Mouse (Mus musculus) macrophage (primary cell): ENCODE results near the gene Glud1. TPM values are rescaled to one million over a fixed set of nuclear protein-coding genes. Genes with fewer than 3 reads are reported as not detected.

Experiments
- H3K27ac ChIP-seq: fragments of 350-480 bp; formaldehyde crosslinking; 2 replicates; pipeline ENCODE4 v1.9.0; 2021
- H3K36me3 ChIP-seq: fragments of 350-480 bp; formaldehyde crosslinking; 2 replicates; pipeline ENCODE4 v1.9.0; 2021; ENCODE audit errors: inconsistent target
- H3K4me3 ChIP-seq: fragments of 350-480 bp; formaldehyde crosslinking; 2 replicates; pipeline ENCODE4 v1.9.0; 2021; ENCODE audit errors: inconsistent target
- H3K79me2 ChIP-seq: fragments of 350-480 bp; formaldehyde crosslinking; 2 replicates; pipeline ENCODE4 v1.9.0; 2021; ENCODE audit errors: inconsistent target
- WGBS: methylation state at CpG from one replicate; pipeline ENCODE4 v1.1.7; 2026; ENCODE audit warnings: inconsistent platforms; ENCODE audit not compliant: missing documents; 5-methylcytosine and 5-hydroxymethylcytosine counted together
- polyA plus RNA-seq: library from polyadenylated mRNA; stranded (reverse); fragments of 250-400 nt; gene quantifications from 3 replicates; pipeline ENCODE4 v1.2.4, GENCODE M21; 2018; ENCODE audit warnings: inconsistent platforms

Gene Glud1
- polyA plus RNA-seq, 1 experiment from 2014 or later = 110 TPM

DNA sequence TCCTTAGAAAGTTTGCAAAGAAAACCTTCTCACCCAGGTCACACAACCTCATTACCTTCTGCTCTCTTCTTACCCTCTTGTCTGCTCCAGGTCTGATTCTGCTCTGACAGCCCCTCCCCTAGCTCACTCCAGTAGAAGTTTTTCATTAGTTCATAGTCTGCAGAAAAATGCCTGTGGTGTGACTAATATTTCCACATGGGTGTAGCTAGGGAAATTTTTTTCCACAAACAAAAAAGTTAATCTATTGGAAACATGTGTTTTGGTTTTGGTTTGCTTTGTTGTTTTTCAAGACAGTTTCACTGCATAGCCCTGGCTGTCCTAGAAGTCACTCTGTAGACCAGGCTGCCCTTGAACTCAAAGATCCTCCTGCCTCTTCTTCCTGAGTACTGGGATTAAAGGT is 7.6 kb downstream of the Glud1 start:
- Histone ChIP-seq H3K36me3 (peaks cover 17% of the 10 kb centered on the region), H3K27ac (no peak overlapping the region), H3K4me3 (no peak overlapping the region), H3K79me2 (peaks cover 91% of the 10 kb centered on the region)

DNA sequence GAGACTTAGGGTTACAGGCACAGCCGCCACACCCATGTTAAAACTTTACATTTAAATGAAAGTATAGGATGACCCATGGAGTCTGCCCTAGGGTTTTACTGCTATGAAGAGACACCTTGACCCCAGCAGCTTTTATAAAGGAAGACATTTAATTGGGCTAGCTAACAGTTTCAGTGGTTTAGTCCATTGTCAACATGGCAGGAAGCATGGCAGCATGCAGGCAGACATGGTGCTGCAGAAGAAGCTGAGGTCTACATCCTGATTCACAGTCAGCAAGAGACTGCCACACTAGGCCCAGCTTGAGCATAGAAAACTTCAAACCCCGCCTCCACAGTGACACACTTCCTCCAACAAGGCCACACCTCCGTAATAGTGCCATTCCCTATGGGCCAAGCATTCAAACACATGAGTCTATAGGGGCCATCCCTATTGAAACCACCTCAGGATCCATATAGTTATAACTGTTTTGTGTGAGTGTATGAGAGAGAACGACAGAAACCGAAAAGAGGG is 13.1 kb downstream of the Glud1 start:
- Histone ChIP-seq H3K27ac (no peak overlapping the region), H3K4me3 (no peak overlapping the region), H3K36me3 (peaks cover 57% of the 10 kb centered on the region), H3K79me2 (peaks cover 71% of the 10 kb centered on the region)
- WGBS = 99% methylated on average over 5 of the region's 5 CpGs

DNA sequence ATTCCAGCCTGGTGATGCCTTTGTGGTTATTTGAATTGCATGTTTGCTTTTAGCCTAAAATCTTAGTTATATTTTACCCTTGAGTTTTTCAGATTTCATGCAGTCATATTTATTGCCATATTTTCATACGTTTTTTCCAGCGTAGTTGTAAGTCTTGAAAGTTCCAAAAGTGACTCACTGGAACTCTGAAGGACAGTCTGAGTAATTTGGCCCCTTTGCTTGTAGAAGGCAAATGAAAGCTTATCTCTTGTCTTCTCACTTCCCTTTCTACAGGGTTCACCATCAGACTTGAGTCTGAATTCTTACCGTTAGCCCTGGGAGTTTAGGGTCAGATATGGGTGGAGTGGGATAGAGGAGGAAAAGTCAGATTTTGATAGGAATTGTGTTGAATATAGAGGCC is 16.1 kb downstream of the Glud1 start:
- H3K79me2 ChIP-seq = peaks cover 41% of the 10 kb centered on the region
- no peak overlapping the region for H3K4me3 ChIP-seq
- H3K36me3 ChIP-seq = peaks cover 69% of the 10 kb centered on the region
- 94% methylated on average over 3 of the region's 3 CpGs for WGBS
- H3K27ac ChIP-seq = no peak overlapping the region

DNA sequence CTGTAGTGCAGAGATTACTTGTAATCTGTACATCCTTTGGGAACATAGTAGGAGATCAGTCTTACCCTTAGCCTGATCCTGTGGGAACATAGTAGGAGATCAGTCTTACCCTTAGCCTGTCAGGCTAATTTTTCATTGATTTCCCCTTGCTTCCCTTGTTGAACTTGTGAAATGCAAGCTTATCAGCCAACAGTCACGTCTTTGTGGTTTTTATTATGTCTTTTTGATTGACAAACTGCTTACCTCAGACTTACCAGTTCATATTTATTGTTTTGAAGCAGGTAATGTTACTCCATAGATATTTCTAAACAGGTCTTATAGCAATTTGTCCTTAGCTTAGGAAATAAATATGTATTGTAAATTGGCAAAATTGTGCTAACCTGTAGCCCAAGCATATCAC is 17.1 kb downstream of the Glud1 start:
- no peak overlapping the region for H3K27ac ChIP-seq
- peaks cover 76% of the 10 kb centered on the region for H3K36me3 ChIP-seq
- peaks cover 39% of the 10 kb centered on the region; the same call in 1 of the 2 replicates for H3K79me2 ChIP-seq
- H3K4me3 ChIP-seq = no peak overlapping the region
- WGBS = 44% methylated on average over 1 of the region's 1 CpGs

DNA sequence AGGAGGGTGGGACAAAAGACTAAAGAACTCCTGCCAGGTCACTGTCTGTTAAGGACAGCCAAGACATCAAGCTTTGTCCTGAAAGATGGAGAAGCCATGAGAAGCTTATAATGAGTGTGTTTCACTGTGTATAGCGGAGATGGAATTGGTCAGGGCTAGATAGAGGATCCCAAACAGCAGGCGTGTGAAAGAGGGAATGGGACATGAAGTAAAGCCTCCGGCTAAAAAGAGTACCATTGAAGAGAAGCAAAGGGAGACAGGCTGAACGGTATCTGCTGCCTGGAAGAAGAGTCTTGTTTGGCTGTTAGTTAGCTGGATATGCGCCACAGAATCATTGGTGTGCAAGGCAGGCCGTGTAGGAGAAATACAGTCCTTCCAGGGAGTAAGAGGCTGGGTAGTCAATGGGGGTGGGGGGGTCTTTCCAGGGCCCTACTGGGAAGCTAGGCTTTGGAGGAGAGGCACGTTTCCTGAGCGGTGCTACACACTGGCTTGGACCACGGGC is 20.2 kb downstream of the Glud1 start:
- Histone ChIP-seq H3K36me3 (peaks cover 81% of the 10 kb centered on the region), H3K79me2 (peaks cover 16% of the 10 kb centered on the region; the same call in 1 of the 2 replicates), H3K27ac (no peak overlapping the region), H3K4me3 (no peak overlapping the region)
- WGBS = 93% methylated on average over 9 of the region's 9 CpGs

GRCm38 (mm10) chr14:34331886-34332285 is 21.4 kb downstream of the Glud1 start:
- peaks cover 5% of the 10 kb centered on the region; the same call in 1 of the 2 replicates for H3K79me2 ChIP-seq
- no peak overlapping the region for H3K27ac ChIP-seq
- H3K36me3 ChIP-seq = peaks cover 89% of the 10 kb centered on the region
- WGBS = 92% methylated on average over 3 of the region's 3 CpGs
- no peak overlapping the region for H3K4me3 ChIP-seq

DNA sequence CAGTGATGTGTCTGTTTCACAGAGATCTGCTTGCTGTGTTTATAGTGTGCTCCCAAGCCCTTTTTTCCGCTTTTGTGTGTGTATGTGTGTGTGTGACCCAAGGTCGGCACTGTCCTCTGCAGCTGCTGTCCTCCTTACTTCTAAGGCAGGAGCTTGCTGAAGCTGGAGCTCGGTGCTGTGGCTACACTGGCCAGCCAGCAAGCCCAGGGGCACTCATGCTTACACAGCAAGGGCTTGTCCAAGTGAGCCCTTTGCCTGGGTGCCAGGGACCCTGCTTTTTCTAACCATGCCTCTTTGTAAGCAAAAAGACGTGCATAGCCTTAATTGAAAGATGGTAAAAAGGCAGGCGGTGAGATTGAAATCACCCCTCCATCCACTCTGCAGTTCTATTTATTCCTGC is 21.9 kb downstream of the Glud1 start:
- H3K27ac ChIP-seq = no peak overlapping the region
- peaks cover 85% of the 10 kb centered on the region for H3K36me3 ChIP-seq
- H3K79me2 ChIP-seq = peaks cover under 1% of the 10 kb centered on the region; the same call in 1 of the 2 replicates
- WGBS = 93% methylated on average over 5 of the region's 5 CpGs
- H3K4me3 ChIP-seq = no peak overlapping the region

- no peak overlapping the region for H3K4me3 ChIP-seq
- H3K79me2 ChIP-seq = no peaks in the 10 kb centered on the region
- H3K36me3 ChIP-seq = peaks cover 74% of the 10 kb centered on the region
- WGBS = 90% methylated on average over 1 of the region's 1 CpGs
- no peak overlapping the region for H3K27ac ChIP-seq
Measured at GRCm38 (mm10) chr14:34339446-34339845, 28.9 kb downstream of the Glud1 start.

DNA sequence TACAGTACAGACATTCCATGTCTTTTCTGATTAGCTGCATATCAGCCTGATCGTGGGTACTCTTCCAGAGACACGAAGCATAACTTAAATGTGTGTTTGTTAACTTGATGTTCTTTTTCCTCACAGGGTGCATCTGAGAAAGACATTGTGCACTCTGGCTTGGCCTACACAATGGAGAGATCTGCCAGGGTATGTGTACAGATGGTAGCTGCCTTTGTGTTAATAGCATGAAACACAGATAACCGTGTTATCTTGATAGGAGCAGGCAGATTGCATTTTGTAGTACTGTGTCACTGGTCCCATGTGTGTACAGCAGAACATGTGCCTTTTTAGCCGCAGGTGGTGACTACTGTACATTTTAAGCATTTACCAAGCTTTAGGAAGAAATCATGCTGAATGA is 31.5 kb downstream of the Glud1 start:
- Histone ChIP-seq H3K36me3 (peaks cover 52% of the 10 kb centered on the region), H3K4me3 (no peak overlapping the region), H3K27ac (no peak overlapping the region), H3K79me2 (no peaks in the 10 kb centered on the region)
- WGBS = 95% methylated on average over 4 of the region's 4 CpGs

- Histone ChIP-seq H3K79me2 (no peaks in the 10 kb centered on the region), H3K27ac (peak overlapping the region; percentile 7; the same call in 1 of the 2 replicates), H3K36me3 (peaks cover 44% of the 10 kb centered on the region), H3K4me3 (no peak overlapping the region)
- 36% methylated on average over 4 of the region's 4 CpGs for WGBS
Measured at GRCm38 (mm10) chr14:34343078-34343477, 32.6 kb downstream of the Glud1 start.

GRCm38 (mm10) chr14:34344361-34344760 is 33.8 kb downstream of the Glud1 start:
- Histone ChIP-seq H3K27ac (no peak overlapping the region), H3K79me2 (no peaks in the 10 kb centered on the region), H3K36me3 (peaks cover 33% of the 10 kb centered on the region), H3K4me3 (no peak overlapping the region)
- WGBS = 95% methylated on average over 5 of the region's 5 CpGs

- peaks cover 20% of the 10 kb centered on the region; the same call in 1 of the 2 replicates for H3K36me3 ChIP-seq
- no peaks in the 10 kb centered on the region for H3K79me2 ChIP-seq
- no peak overlapping the region for H3K27ac ChIP-seq
- H3K4me3 ChIP-seq = no peak overlapping the region
- WGBS = 86% methylated on average over 12 of the region's 12 CpGs
Measured at GRCm38 (mm10) chr14:34345771-34346566, 35.4 kb downstream of the Glud1 start.

GRCm38 (mm10) chr14:34347084-34347483 is 36.6 kb downstream of the Glud1 start:
- H3K36me3 ChIP-seq = peaks cover 12% of the 10 kb centered on the region; the same call in 1 of the 2 replicates
- no peak overlapping the region for H3K4me3 ChIP-seq
- no peak overlapping the region for H3K27ac ChIP-seq
- WGBS = 94% methylated on average over 5 of the region's 5 CpGs
- H3K79me2 ChIP-seq = no peaks in the 10 kb centered on the region

DNA sequence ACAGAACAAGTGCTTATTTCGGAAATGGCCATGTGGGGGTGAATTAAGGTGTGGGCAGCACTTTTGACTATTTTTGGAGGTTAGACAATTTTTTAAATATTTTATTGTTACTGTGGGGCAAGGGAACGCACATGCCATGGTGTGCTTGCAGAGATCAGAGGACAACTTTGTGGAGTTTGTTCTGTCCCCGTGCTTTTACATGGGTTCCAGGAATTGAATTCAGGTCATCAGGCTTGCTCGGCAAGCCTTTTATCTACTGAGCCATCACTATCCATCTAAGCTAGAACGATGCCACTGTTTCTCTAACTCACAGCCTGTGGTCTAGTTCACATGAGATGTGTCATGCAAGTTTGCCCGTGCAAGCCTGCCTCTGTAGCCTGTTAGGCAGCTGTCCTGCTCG is 37.8 kb downstream of the Glud1 start:
- Histone ChIP-seq H3K36me3 (peaks cover 7% of the 10 kb centered on the region; the same call in 1 of the 2 replicates), H3K27ac (no peak overlapping the region), H3K4me3 (no peak overlapping the region), H3K79me2 (no peaks in the 10 kb centered on the region)
- 84% methylated on average over 7 of the region's 7 CpGs for WGBS

DNA sequence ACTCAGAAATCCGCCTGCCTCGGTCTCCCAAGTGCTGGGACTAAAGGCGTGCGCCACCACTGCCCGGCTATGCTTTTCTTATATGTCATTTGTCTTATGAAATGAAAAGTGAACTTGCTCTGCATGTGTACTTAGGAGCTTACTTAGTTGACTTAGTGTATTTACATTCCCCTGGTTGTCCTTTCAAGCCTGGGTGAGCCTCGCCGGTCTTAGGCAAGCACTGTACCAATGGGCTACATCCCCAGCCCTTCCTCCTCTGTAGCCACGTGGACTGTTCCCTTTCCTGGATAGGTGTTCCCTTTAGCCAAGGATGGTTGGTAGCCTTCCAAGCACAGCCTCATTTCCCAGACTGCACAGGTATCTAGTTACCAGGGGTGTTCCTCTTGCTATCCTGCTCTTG is 38.5 kb downstream of the Glud1 start:
- Histone ChIP-seq H3K27ac (no peak overlapping the region), H3K79me2 (no peaks in the 10 kb centered on the region), H3K4me3 (no peak overlapping the region), H3K36me3 (peaks cover 7% of the 10 kb centered on the region; the same call in 1 of the 2 replicates)
- 92% methylated on average over 8 of the region's 8 CpGs for WGBS
